Comparison of ENCODE assay signal across 22 mouse cellular contexts in genomic region chr3:62376719-62377118, GRCm38 (mm10). TPM values are rescaled to one million over a fixed set of nuclear protein-coding genes. Genes with fewer than 3 reads are reported as not detected.
DNase-seq lines count a peak whose midpoint lies in the region; ATAC-seq and TF ChIP-seq lines count a peak whose summit lies in the region.
"Had no signal": no experiment of that assay in that cellular context is flagged by ENCODE, and none has a peak within 500 bp of the region (broad histone marks: within the 10 kb centered on the region; RNA-seq: fewer than 3 reads in every experiment).

No protein-coding gene starts in this region.

- H3K27me3 ChIP-seq in intestine, embryonic 15.5 days (replicated peaks): no peaks in the 10 kb centered on the region
- H3K27me3 ChIP-seq in intestine, postnatal 0 days (replicated peaks; ENCODE audit: control insufficient read depth, insufficient read depth, low read length): no peaks in the 10 kb centered on the region
- no peaks in the 10 kb centered on the region for H3K27me3 ChIP-seq in intestine, embryonic 16.5 days (replicated peaks; ENCODE audit: control insufficient read depth, insufficient read depth, low read length)
- no peaks in the 10 kb centered on the region for H3K27me3 ChIP-seq in small intestine, adult 2 months (ENCODE audit: control insufficient read depth, insufficient read depth, low read length)
- H3K27me3 ChIP-seq in kidney, embryonic 14.5 days (ENCODE audit: control insufficient read depth, insufficient read depth, low read length): no peaks in the 10 kb centered on the region
- H3K27me3 ChIP-seq: CH12.LX had no signal

- no peak overlapping the region for H3K4me3 ChIP-seq in intestine, embryonic 15.5 days (replicated peaks)
- H3K4me3 ChIP-seq in intestine, postnatal 0 days (ENCODE audit: low read depth, low read length): no peak overlapping the region
- no peak overlapping the region for H3K4me3 ChIP-seq in intestine, embryonic 16.5 days (ENCODE audit: low read length)
- H3K4me3 ChIP-seq in small intestine, adult 2 months (ENCODE audit: low read depth, low read length): no peak overlapping the region
- no peak overlapping the region for H3K4me3 ChIP-seq in kidney, embryonic 14.5 days (ENCODE audit: low read length)

- H3K27ac ChIP-seq in intestine, embryonic 15.5 days: no peak overlapping the region
- H3K27ac ChIP-seq in intestine, postnatal 0 days (ENCODE audit: low read depth, low read length): no peak overlapping the region
- no peak overlapping the region for H3K27ac ChIP-seq in intestine, embryonic 16.5 days (ENCODE audit: low read length)
- peak overlapping the region; percentile 73 for H3K27ac ChIP-seq in small intestine, adult 2 months (ENCODE audit: insufficient read depth, low read depth, low read length)
- H3K27ac ChIP-seq in kidney, embryonic 14.5 days (ENCODE audit: low read depth, low read length): no peak overlapping the region

- H3K9me3 ChIP-seq in intestine, embryonic 15.5 days: no peaks in the 10 kb centered on the region
- no peaks in the 10 kb centered on the region for H3K9me3 ChIP-seq in intestine, postnatal 0 days (ENCODE audit: control insufficient read depth)
- no peaks in the 10 kb centered on the region for H3K9me3 ChIP-seq in intestine, embryonic 16.5 days (ENCODE audit: control insufficient read depth, low read length)
- H3K9me3 ChIP-seq in kidney, embryonic 14.5 days (ENCODE audit: control insufficient read depth, low read length): no peaks in the 10 kb centered on the region
- H3K9me3 ChIP-seq: G1E had no signal

- no peak overlapping the region for H3K4me2 ChIP-seq in intestine, embryonic 15.5 days (replicated peaks)
- H3K4me2 ChIP-seq in intestine, postnatal 0 days (replicated peaks; ENCODE audit: low read depth): no peak overlapping the region
- no peak overlapping the region for H3K4me2 ChIP-seq in intestine, embryonic 16.5 days (ENCODE audit: low read depth, low read length)
- no peak overlapping the region for H3K4me2 ChIP-seq in kidney, embryonic 14.5 days (replicated peaks; ENCODE audit: low read depth, low read length)

- no peak overlapping the region for H3K9ac ChIP-seq in intestine, embryonic 15.5 days
- H3K9ac ChIP-seq in intestine, postnatal 0 days (ENCODE audit: low read depth, low read length): no peak overlapping the region
- no peak overlapping the region for H3K9ac ChIP-seq in intestine, embryonic 16.5 days (ENCODE audit: low read depth, low read length)
- H3K9ac ChIP-seq in kidney, embryonic 14.5 days (ENCODE audit: low read depth, low read length): no peak overlapping the region

- no peak for TF ChIP-seq CTCF in intestine, postnatal 0 days (IDR thresholded peaks at IDR 0.05; ENCODE audit: low read depth)
- no peak for TF ChIP-seq CTCF in small intestine, adult 2 months (IDR thresholded peaks at IDR 0.05; ENCODE audit: extremely low read depth, insufficient read length, insufficient replicate concordance, low read depth, low read length)

- peak; percentile 32; the same call in 1 of the 2 replicates for ATAC-seq in intestine, embryonic 15.5 days
- no peak for ATAC-seq in intestine, postnatal 0 days
- ATAC-seq in intestine, embryonic 16.5 days: peak; percentile 52; the same call in 1 of the 2 replicates
- no peak for ATAC-seq in kidney, embryonic 14.5 days (ENCODE audit: low FRiP score, low TSS enrichment)
- no peak for ATAC-seq in frontal cortex, adult (ENCODE audit: low TSS enrichment)
- ATAC-seq: activated CD4-positive, CD25-positive, alpha-beta regulatory T cell, adult 4 months; CD4-positive, CD25-positive, alpha-beta regulatory T cell, adult 4 months; Patski had no signal

- WGBS in intestine, embryonic 15.5 days: 90% methylated on average over 2 of the region's 2 CpGs
- WGBS in intestine, postnatal 0 days: 61% methylated on average over 2 of the region's 2 CpGs
- WGBS in intestine, embryonic 16.5 days: 83% methylated on average over 2 of the region's 2 CpGs
- WGBS in large intestine, adult 2 months: 39% methylated on average over 2 of the region's 2 CpGs
- 33% methylated on average over 2 of the region's 2 CpGs for WGBS in small intestine, adult 2 months
- WGBS in kidney, embryonic 14.5 days: 95% methylated on average over 2 of the region's 2 CpGs

- TF ChIP-seq POLR2A in small intestine, adult 2 months (IDR thresholded peaks at IDR 0.05; ENCODE audit: low read depth, low read length): no peak

- DNase-seq in large intestine, adult 2 months (ENCODE audit: low read depth, low spot score): peak; percentile 52
- no peak for DNase-seq in cerebellum, postnatal 36 days
- DNase-seq: adrenal gland, adult 2 months; adrenal gland, adult 8-10 months; adrenal gland, postnatal 10 days; adrenal gland, postnatal 14 days; adrenal gland, postnatal 25 days; adrenal gland, postnatal 36 days; B cell, adult 2 months; cerebellum, adult 11 months; cerebellum, adult 11-12 months had no signal

- H3K4me1 ChIP-seq in intestine, embryonic 15.5 days (replicated peaks): peaks cover 9% of the 10 kb centered on the region; the same call in 1 of the 2 replicates
- peaks cover 11% of the 10 kb centered on the region; the same call in 1 of the 2 replicates for H3K4me1 ChIP-seq in intestine, postnatal 0 days (replicated peaks; ENCODE audit: control insufficient read depth, insufficient read depth, low read length)
- H3K4me1 ChIP-seq in intestine, embryonic 16.5 days (ENCODE audit: control insufficient read depth, insufficient read depth, low read length): peaks cover 17% of the 10 kb centered on the region
- H3K4me1 ChIP-seq in small intestine, adult 2 months (ENCODE audit: control insufficient read depth, insufficient read depth, insufficient read length, low read length): peaks cover 18% of the 10 kb centered on the region
- H3K4me1 ChIP-seq in kidney, embryonic 14.5 days (ENCODE audit: control insufficient read depth, insufficient read depth, low read length): 0 out of 2 replicates have a peak, but pooled peaks cover 3% of the 10 kb centered on the region

- H3K36me3 ChIP-seq in intestine, embryonic 15.5 days: no peaks in the 10 kb centered on the region
- 0 out of 2 replicates have a peak, but pooled peaks cover 6% of the 10 kb centered on the region for H3K36me3 ChIP-seq in intestine, postnatal 0 days (ENCODE audit: control insufficient read depth, insufficient read depth)
- H3K36me3 ChIP-seq in intestine, embryonic 16.5 days (ENCODE audit: control insufficient read depth, insufficient read depth, low read length): no peaks in the 10 kb centered on the region
- peaks cover 9% of the 10 kb centered on the region; the same call in 1 of the 2 replicates for H3K36me3 ChIP-seq in small intestine, adult 2 months (ENCODE audit: control insufficient read depth, insufficient read depth, low read length)
- no peaks in the 10 kb centered on the region for H3K36me3 ChIP-seq in kidney, embryonic 14.5 days (ENCODE audit: control insufficient read depth, insufficient read depth, low read length)
- H3K36me3 ChIP-seq: G1E had no signal

RNA-seq across cellular contexts. Expression of gene Arhgef26, which starts 38.6 kb away (rescaled TPM):
- polyA plus RNA-seq in intestine, embryonic 15.5 days (2015; fragmentation: Nextera tagmentation; extraction: Ambion mirVana): 15.3 and 16.7 TPM in 2 replicates
- polyA plus RNA-seq in intestine, postnatal 0 days (2015; fragmentation: Nextera tagmentation; extraction: Ambion mirVana): 13.0 and 15.7 TPM in 2 replicates
- 12.9 and 13.5 TPM in 2 replicates for polyA plus RNA-seq in intestine, embryonic 16.5 days (2015; fragmentation: Nextera tagmentation; extraction: Ambion mirVana)
- 5.5 and 8.9 TPM in 2 replicates for polyA plus RNA-seq in large intestine, adult 2 months (2012; rRNA removed)
- 9.3 and 14.2 TPM in 2 replicates for polyA plus RNA-seq in small intestine, adult 2 months (2012; rRNA removed)
- polyA plus RNA-seq in kidney, embryonic 14.5 days (2014; fragmentation: Nextera tagmentation; extraction: Ambion mirVana): 8.5 and 11.4 TPM in 2 replicates
- polyA plus RNA-seq: G1E had no signal

Comparison
In these comparisons a context has a peak if more than half of its experiments do, and no peak if none do; other contexts are left out.
1. ATAC-seq: peak in intestine, embryonic 15.5 days (single experiment) and intestine, embryonic 16.5 days (single experiment); none in intestine, postnatal 0 days (single experiment), kidney, embryonic 14.5 days (single experiment) and frontal cortex, adult (single experiment).